Mouse (Mus musculus): Measurements from ENCODE around the gene Gbf1. TPM values are rescaled to one million over a fixed set of nuclear protein-coding genes. Genes with fewer than 3 reads are reported as not detected.
A peak's percentile ranks its signal among the peaks of the same experiment; 100 is the strongest.
"Not testable (repeated sequence)": the region's sequence is repeated elsewhere in the genome, so short reads cannot be mapped to it uniquely, and the experiment has no call there.

Gbf1 gene
- polyA plus RNA-seq, 1 experiment from 2014 or later: 43.0 TPM

GRCm38 (mm10) chr19:46214541-46214940 is 62.2 kb downstream of the Gbf1 start:
- no peaks in the 10 kb centered on the region for H3K27me3 ChIP-seq (ENCODE audit: insufficient read depth, low read length)
- H3K27ac ChIP-seq (ENCODE audit: low read length): no peak overlapping the region
- peaks cover 13% of the 10 kb centered on the region for H3K4me1 ChIP-seq (ENCODE audit: insufficient read depth, low read length)
- 68% methylated on average over 5 of the region's 5 CpGs for WGBS
- no peak overlapping the region for H3K4me2 ChIP-seq (replicated peaks; ENCODE audit: low read depth, low read length)
- ATAC-seq (ENCODE audit: low FRiP score, low TSS enrichment): no peak
- H3K9ac ChIP-seq (replicated peaks; ENCODE audit: low read length): no peak overlapping the region
- no peak overlapping the region for H3K4me3 ChIP-seq (ENCODE audit: low read length)
- H3K9me3 ChIP-seq (ENCODE audit: low read length): no peaks in the 10 kb centered on the region
- H3K36me3 ChIP-seq (ENCODE audit: insufficient read depth, low read length): no peaks in the 10 kb centered on the region

- H3K4me3 ChIP-seq (ENCODE audit: low read length): no peak overlapping the region
- peak overlapping the region; percentile 56; the same call in 1 of the 2 replicates for H3K27ac ChIP-seq (ENCODE audit: low read length)
- H3K27me3 ChIP-seq (ENCODE audit: insufficient read depth, low read length): no peaks in the 10 kb centered on the region
- H3K9ac ChIP-seq (replicated peaks; ENCODE audit: low read length): no peak overlapping the region
- H3K9me3 ChIP-seq (ENCODE audit: low read length): no peaks in the 10 kb centered on the region
- 17% methylated on average over 3 of the region's 3 CpGs for WGBS
- H3K36me3 ChIP-seq (ENCODE audit: insufficient read depth, low read length): no peaks in the 10 kb centered on the region
- ATAC-seq (ENCODE audit: low FRiP score, low TSS enrichment): no peak
- peaks cover 13% of the 10 kb centered on the region for H3K4me1 ChIP-seq (ENCODE audit: insufficient read depth, low read length)
- H3K4me2 ChIP-seq (replicated peaks; ENCODE audit: low read depth, low read length): no peak overlapping the region
These were observed 63.1 kb downstream of the Gbf1 start for GRCm38 (mm10) chr19:46215401-46215800.

GRCm38 (mm10) chr19:46216716-46217115 is 64.4 kb downstream of the Gbf1 start:
- Histone ChIP-seq H3K4me1 (ENCODE audit: insufficient read depth, low read length) (peaks cover 13% of the 10 kb centered on the region), H3K4me3 (ENCODE audit: low read length) (no peak overlapping the region), H3K27ac (ENCODE audit: low read length) (no peak overlapping the region), H3K36me3 (ENCODE audit: insufficient read depth, low read length) (no peaks in the 10 kb centered on the region), H3K4me2 (replicated peaks; ENCODE audit: low read depth, low read length) (no peak overlapping the region), H3K27me3 (ENCODE audit: insufficient read depth, low read length) (no peaks in the 10 kb centered on the region), H3K9me3 (ENCODE audit: low read length) (no peaks in the 10 kb centered on the region), H3K9ac (replicated peaks; ENCODE audit: low read length) (no peak overlapping the region)
- WGBS: 40% methylated on average over 1 of the region's 1 CpGs
- ATAC-seq (ENCODE audit: low FRiP score, low TSS enrichment): no peak

GRCm38 (mm10) chr19:46217347-46217746 is 65.0 kb downstream of the Gbf1 start:
- H3K27ac ChIP-seq (ENCODE audit: low read length); H3K4me3 ChIP-seq (ENCODE audit: low read length); H3K9me3 ChIP-seq (ENCODE audit: low read length); H3K9ac ChIP-seq (replicated peaks; ENCODE audit: low read length); H3K27me3 ChIP-seq (ENCODE audit: insufficient read depth, low read length); H3K4me2 ChIP-seq (replicated peaks; ENCODE audit: low read depth, low read length); H3K36me3 ChIP-seq (ENCODE audit: insufficient read depth, low read length); ATAC-seq (ENCODE audit: low FRiP score, low TSS enrichment): not testable (repeated sequence)
- H3K4me1 ChIP-seq (ENCODE audit: insufficient read depth, low read length): peaks cover 13% of the 10 kb centered on the region

GRCm38 (mm10) chr19:46220116-46220515 is 67.8 kb downstream of the Gbf1 start:
- H3K9me3 ChIP-seq (ENCODE audit: low read length): no peaks in the 10 kb centered on the region
- no peak for ATAC-seq (ENCODE audit: low FRiP score, low TSS enrichment)
- no peaks in the 10 kb centered on the region for H3K27me3 ChIP-seq (ENCODE audit: insufficient read depth, low read length)
- peaks cover 6% of the 10 kb centered on the region for H3K4me1 ChIP-seq (ENCODE audit: insufficient read depth, low read length)
- H3K27ac ChIP-seq (ENCODE audit: low read length): no peak overlapping the region
- no peak overlapping the region for H3K9ac ChIP-seq (replicated peaks; ENCODE audit: low read length)
- no peak overlapping the region for H3K4me3 ChIP-seq (ENCODE audit: low read length)
- H3K36me3 ChIP-seq (ENCODE audit: insufficient read depth, low read length): no peaks in the 10 kb centered on the region
- WGBS: 90% methylated on average over 5 of the region's 5 CpGs
- H3K4me2 ChIP-seq (replicated peaks; ENCODE audit: low read depth, low read length): no peak overlapping the region

GRCm38 (mm10) chr19:46223118-46223517 is 70.8 kb downstream of the Gbf1 start:
- Histone ChIP-seq H3K4me2 (replicated peaks; ENCODE audit: low read depth, low read length) (no peak overlapping the region), H3K9me3 (ENCODE audit: low read length) (no peaks in the 10 kb centered on the region), H3K4me1 (ENCODE audit: insufficient read depth, low read length) (0 out of 2 replicates have a peak, but pooled peaks cover 2% of the 10 kb centered on the region), H3K4me3 (ENCODE audit: low read length) (no peak overlapping the region), H3K36me3 (ENCODE audit: insufficient read depth, low read length) (no peaks in the 10 kb centered on the region), H3K27me3 (ENCODE audit: insufficient read depth, low read length) (no peaks in the 10 kb centered on the region), H3K9ac (replicated peaks; ENCODE audit: low read length) (no peak overlapping the region), H3K27ac (ENCODE audit: low read length) (no peak overlapping the region)
- WGBS: 69% methylated on average over 4 of the region's 4 CpGs
- no peak for ATAC-seq (ENCODE audit: low FRiP score, low TSS enrichment)

- Histone ChIP-seq H3K27me3 (ENCODE audit: insufficient read depth, low read length) (no peaks in the 10 kb centered on the region), H3K4me3 (ENCODE audit: low read length) (no peak overlapping the region), H3K36me3 (ENCODE audit: insufficient read depth, low read length) (no peaks in the 10 kb centered on the region), H3K9me3 (ENCODE audit: low read length) (no peaks in the 10 kb centered on the region), H3K4me1 (ENCODE audit: insufficient read depth, low read length) (0 out of 2 replicates have a peak, but pooled peaks cover 2% of the 10 kb centered on the region), H3K27ac (ENCODE audit: low read length) (no peak overlapping the region), H3K4me2 (replicated peaks; ENCODE audit: low read depth, low read length) (no peak overlapping the region), H3K9ac (replicated peaks; ENCODE audit: low read length) (no peak overlapping the region)
- 66% methylated on average over 2 of the region's 2 CpGs for WGBS
- ATAC-seq (ENCODE audit: low FRiP score, low TSS enrichment): no peak
These were observed 72.6 kb downstream of the Gbf1 start for GRCm38 (mm10) chr19:46224882-46225281.

- Histone ChIP-seq H3K9ac (replicated peaks; ENCODE audit: low read length) (no peak overlapping the region), H3K4me1 (ENCODE audit: insufficient read depth, low read length) (0 out of 2 replicates have a peak, but pooled peaks cover 2% of the 10 kb centered on the region), H3K27ac (ENCODE audit: low read length) (no peak overlapping the region), H3K27me3 (ENCODE audit: insufficient read depth, low read length) (no peaks in the 10 kb centered on the region), H3K36me3 (ENCODE audit: insufficient read depth, low read length) (no peaks in the 10 kb centered on the region), H3K4me3 (ENCODE audit: low read length) (no peak overlapping the region), H3K9me3 (ENCODE audit: low read length) (no peaks in the 10 kb centered on the region), H3K4me2 (replicated peaks; ENCODE audit: low read depth, low read length) (no peak overlapping the region)
- no peak for ATAC-seq (ENCODE audit: low FRiP score, low TSS enrichment)
- whole genome bisulfite sequencing: 60% methylated on average over 4 of the region's 4 CpGs
These were observed 73.2 kb downstream of the Gbf1 start for GRCm38 (mm10) chr19:46225506-46225905.

GRCm38 (mm10) chr19:46226295-46226694 is 74.0 kb downstream of the Gbf1 start:
- no peak overlapping the region for H3K9ac ChIP-seq (replicated peaks; ENCODE audit: low read length)
- H3K4me1 ChIP-seq (ENCODE audit: insufficient read depth, low read length): 0 out of 2 replicates have a peak, but pooled peaks cover 2% of the 10 kb centered on the region
- no peak overlapping the region for H3K27ac ChIP-seq (ENCODE audit: low read length)
- no peaks in the 10 kb centered on the region for H3K9me3 ChIP-seq (ENCODE audit: low read length)
- H3K36me3 ChIP-seq (ENCODE audit: insufficient read depth, low read length): no peaks in the 10 kb centered on the region
- H3K4me2 ChIP-seq (replicated peaks; ENCODE audit: low read depth, low read length): no peak overlapping the region
- H3K27me3 ChIP-seq (ENCODE audit: insufficient read depth, low read length): no peaks in the 10 kb centered on the region
- no peak overlapping the region for H3K4me3 ChIP-seq (ENCODE audit: low read length)
- WGBS: 89% methylated on average over 3 of the region's 3 CpGs
- ATAC-seq (ENCODE audit: low FRiP score, low TSS enrichment): no peak

GRCm38 (mm10) chr19:46227300-46227699 is 75.0 kb downstream of the Gbf1 start:
- Histone ChIP-seq H3K36me3 (ENCODE audit: insufficient read depth, low read length) (no peaks in the 10 kb centered on the region), H3K4me2 (replicated peaks; ENCODE audit: low read depth, low read length) (no peak overlapping the region), H3K27ac (ENCODE audit: low read length) (no peak overlapping the region), H3K27me3 (ENCODE audit: insufficient read depth, low read length) (no peaks in the 10 kb centered on the region), H3K4me1 (ENCODE audit: insufficient read depth, low read length) (0 out of 2 replicates have a peak, but pooled peaks cover 2% of the 10 kb centered on the region), H3K9me3 (ENCODE audit: low read length) (no peaks in the 10 kb centered on the region), H3K4me3 (ENCODE audit: low read length) (no peak overlapping the region), H3K9ac (replicated peaks; ENCODE audit: low read length) (no peak overlapping the region)
- 94% methylated on average over 3 of the region's 3 CpGs for WGBS
- no peak for ATAC-seq (ENCODE audit: low FRiP score, low TSS enrichment)
